Mouse (Mus musculus) frontal cortex, postnatal 10 days (tissue): ENCODE data around the gene B230217C12Rik.
A peak's percentile ranks its signal among the peaks of the same experiment; 100 is the strongest.
"Not testable (repeated sequence)": the region's sequence is repeated elsewhere in the genome, so short reads cannot be mapped to it uniquely, and the experiment has no call there.

ENCODE experiments used
- DNase-seq, 2 experiments: peaks; one replicate each; pipeline ENCODE4 v3.0.0; 2022; ENCODE audit warnings: low spot score in 2 of 2, mixed read lengths in 1 of 2

Gene B230217C12Rik

GRCm38 (mm10) chr11:97824895-97825294 lies 15.7 kb upstream of the B230217C12Rik start:
- no peak for DNase-seq

GRCm38 (mm10) chr11:97825295-97825694 lies 15.3 kb upstream of the B230217C12Rik start:
- no peak for DNase-seq

GRCm38 (mm10) chr11:97825971-97826370 lies 14.6 kb upstream of the B230217C12Rik start:
- DNase-seq, result no peak

- no peak for DNase-seq
These were observed 14.2 kb upstream of the B230217C12Rik start for GRCm38 (mm10) chr11:97826414-97826813.

GRCm38 (mm10) chr11:97827654-97828053 lies 12.9 kb upstream of the B230217C12Rik start:
- DNase-seq, result no peak

GRCm38 (mm10) chr11:97829365-97829764 lies 11.2 kb upstream of the B230217C12Rik start:
- no peak for DNase-seq

GRCm38 (mm10) chr11:97829913-97830476 lies 10.6 kb upstream of the B230217C12Rik start:
- DNase-seq, result no peak

- no peak for DNase-seq
These were observed 10.1 kb upstream of the B230217C12Rik start for GRCm38 (mm10) chr11:97830501-97830900.

- no peak for DNase-seq
These were observed 8.6 kb upstream of the B230217C12Rik start for GRCm38 (mm10) chr11:97832001-97832400.

GRCm38 (mm10) chr11:97833352-97833751 lies 7.2 kb upstream of the B230217C12Rik start:
- no peak for DNase-seq

GRCm38 (mm10) chr11:97836541-97836940 lies 4.0 kb upstream of the B230217C12Rik start:
- no peak for DNase-seq

GRCm38 (mm10) chr11:97837051-97837450 lies 3.5 kb upstream of the B230217C12Rik start:
- DNase-seq, result not testable (repeated sequence)

- no peak for DNase-seq
These were observed 2.9 kb upstream of the B230217C12Rik start for GRCm38 (mm10) chr11:97837641-97838149.

GRCm38 (mm10) chr11:97838779-97839440 lies 1.7 kb upstream of the B230217C12Rik start:
- no peak for DNase-seq

- DNase-seq, result no peak
These were observed 992 bp upstream of the B230217C12Rik start for GRCm38 (mm10) chr11:97839441-97840134.

- no peak for DNase-seq
These were observed 467 bp upstream of the B230217C12Rik start for GRCm38 (mm10) chr11:97840135-97840490.

GRCm38 (mm10) chr11:97840991-97841661 lies 546 bp downstream of the B230217C12Rik start:
- peak; percentile 83 to 93 for DNase-seq

- DNase-seq, result no peak
These were observed 1.4 kb downstream of the B230217C12Rik start for GRCm38 (mm10) chr11:97842001-97842400.

GRCm38 (mm10) chr11:97850367-97850766 lies 9.8 kb downstream of the B230217C12Rik start:
- DNase-seq, result no peak

- no peak for DNase-seq
These were observed 11.0 kb downstream of the B230217C12Rik start for GRCm38 (mm10) chr11:97851601-97852000.

- DNase-seq, result no peak
These were observed 14.9 kb downstream of the B230217C12Rik start for GRCm38 (mm10) chr11:97855473-97855872.

GRCm38 (mm10) chr11:97862148-97862547 lies 21.6 kb downstream of the B230217C12Rik start:
- no peak for DNase-seq
